Mouse (Mus musculus) mouse embryonic stem cell (cell line): ENCODE data around the gene Maob.

Experiments
- in situ Hi-C, 2 experiments: fragments of 300-500 bp; cut with MboI; formaldehyde crosslinking; loops; 1 replicate in 1 of 2; 3 replicates in 1 of 2; pipeline ENCODE4 v1.14.3; 2019 to 2020; ENCODE audit warnings: low sequenced_read_pairs in 2 of 2, low pct_unique_long_range_greater_than_20kb in 1 of 2, mixed read lengths in 1 of 2; ENCODE audit not compliant: unreplicated experiment in 1 of 2

Gene Maob

DNA sequence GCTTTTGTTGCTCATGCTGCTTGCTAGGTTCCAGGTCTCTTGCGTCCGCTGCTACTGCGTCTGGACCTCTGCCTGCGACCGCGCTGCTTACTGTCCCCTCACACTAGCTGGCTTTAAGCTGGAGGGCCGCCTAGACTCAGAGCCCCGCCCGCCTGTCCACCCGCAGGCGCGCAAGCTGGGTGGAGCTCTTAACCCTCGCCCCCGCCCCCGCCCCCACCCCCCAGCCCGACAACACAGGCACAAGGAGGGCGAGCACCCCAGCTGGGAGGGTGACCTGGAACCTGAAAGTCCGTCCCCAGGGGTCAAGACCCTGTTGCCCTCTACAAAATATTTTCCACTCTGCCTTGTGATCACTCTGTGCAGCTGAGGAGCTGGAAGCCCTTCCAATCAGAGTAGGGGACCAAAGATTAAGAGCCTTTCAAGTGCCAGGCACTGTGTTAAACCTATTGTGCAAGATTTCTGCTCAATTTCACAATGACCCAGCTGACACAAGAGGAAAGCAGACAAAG, at the start of gene Maob:
Maob (minus strand) TSS at position 106 of the 509 bp plus-strand sequence.
- in situ Hi-C loops: no loop called here

GRCm38 (mm10) chrX:16860244-16860643, 43.1 kb upstream of the Maob start:
- in situ Hi-C loops: loop anchor here in 1 of 2 experiments (25.0 kb wide), 2 partner anchors 98 to 398 kb away; no protein-coding TSS in a partner anchor

DNA sequence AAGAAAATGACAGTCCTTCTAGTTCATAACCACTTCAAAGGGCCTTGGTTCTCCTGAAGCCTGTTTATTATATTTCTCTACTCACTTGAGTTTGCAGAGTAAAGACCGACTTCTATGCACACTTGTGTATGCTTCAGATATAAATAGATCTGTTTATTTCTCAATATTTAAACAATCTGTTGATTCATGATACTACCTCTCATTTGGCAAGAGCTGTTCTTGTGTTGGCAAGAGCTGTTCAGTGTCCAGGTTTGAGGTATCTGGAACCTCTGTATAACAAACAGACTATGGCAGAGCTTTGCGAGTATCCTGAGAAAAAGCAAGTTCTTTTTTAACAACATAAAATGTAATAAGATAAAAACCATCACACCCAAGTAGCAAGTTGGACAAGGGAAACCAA, 28.9 kb upstream of the Maob start:
- in situ Hi-C loops: no loop called here

GRCm38 (mm10) chrX:16841443-16841842, 24.3 kb upstream of the Maob start:
- in situ Hi-C loops: no loop called here

DNA sequence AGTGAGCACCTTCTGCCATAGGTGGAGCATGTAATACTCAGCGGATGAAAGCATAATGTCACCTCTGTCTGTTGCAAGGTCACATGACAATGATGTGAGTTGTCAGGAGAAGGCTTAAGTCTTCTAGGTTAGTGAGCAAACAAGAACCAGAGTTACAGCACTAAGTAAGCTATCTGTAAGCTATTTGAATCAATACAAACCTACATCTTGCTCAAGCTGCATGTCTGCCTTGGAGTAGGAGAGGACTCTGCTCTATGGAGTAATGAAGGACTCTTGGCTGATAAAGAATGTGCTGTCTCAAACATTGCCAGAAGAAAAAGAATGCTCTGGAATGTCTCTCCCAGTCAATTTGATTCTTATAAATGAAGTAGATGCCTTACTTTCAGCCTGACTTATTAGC, 20.1 kb upstream of the Maob start:
- in situ Hi-C loops: no loop called here

DNA sequence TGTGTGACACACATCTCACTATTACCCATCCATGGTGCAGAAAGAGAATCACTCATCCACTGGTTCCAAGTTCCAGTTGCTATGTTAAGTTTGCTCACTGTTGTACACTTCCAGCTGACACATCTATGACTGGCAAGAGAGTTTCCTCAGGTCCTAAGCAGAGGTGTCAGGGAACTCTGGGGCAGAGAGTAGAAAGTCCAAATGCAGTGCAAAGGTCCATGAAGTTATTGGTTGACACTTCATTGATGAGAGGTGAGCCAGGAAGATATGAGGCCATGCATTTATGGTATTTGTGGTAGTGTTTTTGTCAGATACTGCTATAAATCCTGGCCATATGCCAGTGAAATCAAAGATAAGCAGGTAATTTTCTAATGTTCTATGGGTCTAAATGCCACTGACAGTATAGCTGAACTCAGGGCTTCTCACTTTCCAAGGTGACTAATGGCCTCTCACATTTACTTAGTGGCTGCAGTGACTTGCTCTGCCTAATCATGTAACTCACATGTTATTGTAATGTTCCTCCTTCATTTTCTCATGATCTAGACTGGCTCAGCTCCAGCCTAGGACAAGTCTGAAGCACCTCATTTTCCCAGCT, 19.4 kb upstream of the Maob start:
- in situ Hi-C loops: no loop called here

DNA sequence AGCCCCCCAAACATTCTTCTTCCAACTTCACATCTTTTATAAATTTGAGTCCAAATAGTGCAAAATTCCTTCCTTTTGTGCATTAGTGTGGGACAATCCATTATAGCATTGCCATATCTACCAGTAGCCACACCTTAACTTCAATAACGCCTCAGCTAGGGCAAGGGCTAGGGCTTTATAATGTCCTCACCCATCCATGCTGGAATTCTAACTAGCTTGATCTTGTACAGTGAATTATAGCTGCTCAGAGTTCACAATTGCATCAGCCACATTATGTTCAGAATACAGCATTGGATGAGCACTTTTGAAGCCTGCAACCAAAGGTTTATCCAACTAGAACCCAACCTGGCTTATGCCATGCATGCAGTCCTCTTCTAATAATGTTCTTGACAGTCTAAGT, 8.9 kb upstream of the Maob start:
- in situ Hi-C loops: no loop called here

DNA sequence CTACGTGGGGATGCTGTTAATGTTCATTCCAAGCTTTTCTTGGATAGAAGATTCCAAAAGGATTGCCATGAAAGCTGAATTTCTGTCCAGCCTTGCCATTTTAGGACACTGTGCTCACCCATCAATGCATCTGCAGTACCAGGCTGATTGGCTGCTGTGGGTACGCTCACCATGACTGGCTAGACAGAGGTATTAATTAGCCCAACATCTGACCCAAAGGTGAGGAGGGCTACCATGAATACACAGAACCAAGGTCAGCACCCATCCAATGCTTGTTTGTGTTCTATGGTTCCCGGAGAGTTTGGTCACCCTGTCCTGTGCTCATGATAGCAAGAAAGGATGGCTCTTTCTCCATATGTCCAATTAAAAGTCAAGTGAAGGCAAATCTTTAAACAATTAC, 1.2 kb downstream of the Maob start:
- in situ Hi-C loops: no loop called here

DNA sequence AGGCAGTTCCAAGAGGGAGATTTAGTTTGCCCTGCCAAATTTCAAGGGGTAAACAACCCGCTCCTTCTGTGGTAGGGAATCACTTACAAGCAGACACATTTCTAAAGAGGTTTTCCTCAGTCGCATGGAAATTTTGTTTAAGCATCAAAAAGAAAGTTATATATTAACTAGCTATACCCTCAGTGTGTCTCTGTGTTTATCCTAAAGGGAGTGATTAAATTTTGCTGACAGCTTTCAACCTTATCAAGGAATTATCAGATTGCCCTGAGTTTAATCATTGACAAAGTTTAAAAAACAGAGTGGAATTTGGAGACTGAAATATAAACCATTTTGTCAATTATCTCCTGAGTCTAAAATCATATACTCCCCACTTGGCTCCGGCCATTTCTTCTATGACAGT, 5.1 kb downstream of the Maob start:
- in situ Hi-C loops: no loop called here

DNA sequence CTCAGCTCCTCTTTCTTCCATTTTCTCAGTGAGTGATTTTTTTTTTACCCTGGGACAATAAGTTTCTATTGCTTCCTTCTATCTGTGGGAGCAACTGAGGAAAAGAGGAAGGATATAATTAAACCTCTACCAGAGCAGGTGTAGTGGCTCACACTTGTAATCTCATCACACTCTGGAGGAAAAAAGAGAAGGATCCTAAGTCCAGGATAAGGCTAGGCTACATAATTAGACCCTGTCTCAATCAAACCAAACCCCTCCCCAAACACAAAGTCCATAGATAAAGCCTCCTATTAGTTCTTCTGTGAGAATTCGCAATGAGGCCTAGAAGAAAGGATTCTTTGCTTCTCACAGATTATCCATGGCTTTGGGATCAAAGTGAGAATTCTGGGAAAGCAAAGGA, 49.7 kb downstream of the Maob start:
- in situ Hi-C loops: loop anchor here in 1 of 2 experiments (25.0 kb wide), 1 partner anchor 95 kb away; no protein-coding TSS in a partner anchor

GRCm38 (mm10) chrX:16766156-16766555, 51.0 kb downstream of the Maob start:
- in situ Hi-C loops: loop anchor here in 1 of 2 experiments (25.0 kb wide), 1 partner anchor 96 kb away; no protein-coding TSS in a partner anchor

GRCm38 (mm10) chrX:16761430-16761829, 55.7 kb downstream of the Maob start:
- in situ Hi-C loops: loop anchor here in 1 of 2 experiments (25.0 kb wide), 1 partner anchor 101 kb away; no protein-coding TSS in a partner anchor

DNA sequence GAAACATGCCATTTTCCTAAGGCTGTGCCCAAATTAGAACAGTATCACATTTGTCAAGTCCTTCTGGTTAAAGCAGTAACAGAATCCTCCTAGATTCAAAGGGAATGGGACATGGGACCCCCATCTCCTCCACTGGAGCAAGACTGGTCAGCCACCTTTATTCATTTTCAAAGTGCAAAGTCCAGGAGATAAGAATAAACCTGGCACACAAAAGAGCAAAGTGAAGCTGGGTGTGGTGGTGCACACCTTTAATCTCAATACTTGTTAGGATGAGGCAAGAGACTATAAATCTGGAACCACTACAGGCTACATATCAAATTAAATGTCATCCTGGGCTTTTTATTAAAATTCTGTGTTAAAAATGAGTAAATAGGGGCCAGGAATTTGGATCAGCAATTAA, 62.4 kb downstream of the Maob start:
- in situ Hi-C loops: loop anchor here in 1 of 2 experiments (25.0 kb wide), 1 partner anchor 108 kb away; no protein-coding TSS in a partner anchor

DNA sequence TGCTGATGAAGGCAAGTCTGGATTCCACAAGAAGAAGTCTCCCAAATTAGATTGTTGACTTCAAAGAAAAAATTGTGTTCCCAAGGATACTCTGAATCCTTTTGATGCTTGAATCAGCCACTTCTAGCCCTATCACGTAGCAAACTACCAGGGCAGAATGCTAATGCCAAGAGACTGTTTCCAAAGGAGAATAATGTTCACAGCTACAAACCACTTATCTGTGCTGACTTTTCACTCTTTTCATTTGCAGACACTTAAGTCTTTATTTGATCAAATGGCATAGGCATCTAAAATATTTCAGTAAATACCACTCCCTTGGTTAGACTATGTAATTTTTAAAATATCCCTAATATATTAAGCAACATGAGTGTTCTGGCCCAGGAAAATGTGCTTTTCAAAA, 68.2 kb downstream of the Maob start:
- in situ Hi-C loops: loop anchor here in 1 of 2 experiments (25.0 kb wide), 1 partner anchor 287 kb away; no protein-coding TSS in a partner anchor

GRCm38 (mm10) chrX:16714033-16714432, 103.1 kb downstream of the Maob start:
- in situ Hi-C loops: no loop called here

- in situ Hi-C loops: no loop called here
These were observed 111.1 kb downstream of the Maob start for GRCm38 (mm10) chrX:16706094-16706493.
